Mouse (Mus musculus) midbrain, embryonic 14.5 days (tissue): ENCODE data around the gene Prps1. TPM values are rescaled to one million over a fixed set of nuclear protein-coding genes. Genes with fewer than 3 reads are reported as not detected.

Experiments used
- ATAC-seq: fragments of 200-750 bp; cut with Nextera tagmentation; 2 replicates; pipeline ENCODE4 v1.8.0; 2017; ENCODE audit warnings: moderate number of reproducible peaks, moderate library complexity; ENCODE audit not compliant: low FRiP score, low TSS enrichment
- DNase-seq: peaks from one replicate; pipeline ENCODE4 v3.0.0-alpha.2; 2015
- H3K27ac ChIP-seq: fragments of 300-500 bp; sonication (generic); replicated peaks from 2 replicates; pipeline ENCODE4 v1.5.1; 2014; ENCODE audit warnings: mild to moderate bottlenecking, low read depth, low read length, moderate library complexity
- H3K27me3 ChIP-seq: fragments of 300-500 bp; sonication (generic); 2 replicates; pipeline ENCODE4 v1.6.1; 2014; ENCODE audit warnings: low read length, control low read depth, mixed read lengths; ENCODE audit not compliant: control insufficient read depth, insufficient read depth
- H3K36me3 ChIP-seq: fragments of 300-500 bp; sonication (generic); 2 replicates; pipeline ENCODE4 v1.6.1; 2014; ENCODE audit warnings: low read length, control low read depth; ENCODE audit not compliant: control insufficient read depth, insufficient read depth
- H3K4me1 ChIP-seq: fragments of 300-500 bp; sonication (generic); 2 replicates; pipeline ENCODE4 v1.6.1; 2014; ENCODE audit warnings: mild to moderate bottlenecking, antibody characterized with exemption, low read length, control low read depth; ENCODE audit not compliant: control insufficient read depth, insufficient read depth
- H3K4me2 ChIP-seq: fragments of 300-500 bp; sonication (generic); 2 replicates; pipeline ENCODE4 v1.6.1; 2014; ENCODE audit warnings: mild to moderate bottlenecking, low read length, moderate library complexity
- H3K4me3 ChIP-seq: fragments of 300-500 bp; sonication (generic); replicated peaks from 2 replicates; pipeline ENCODE4 v1.5.1; 2014; ENCODE audit warnings: low read depth, low read length
- H3K9ac ChIP-seq: fragments of 300-500 bp; sonication (generic); replicated peaks from 2 replicates; pipeline ENCODE4 v1.6.1; 2014; ENCODE audit warnings: mild to moderate bottlenecking, low read length, moderate library complexity
- H3K9me3 ChIP-seq: fragments of 300-500 bp; sonication (generic); 2 replicates; pipeline ENCODE4 v1.6.1; 2016; ENCODE audit warnings: low read length, control low read depth, mixed read lengths; ENCODE audit not compliant: control insufficient read depth
- WGBS: fragments of 180-500 bp; shearing (Covaris S2); extraction: QIAGEN DNeasy Blood & Tissue Kit; methylation state at CpG from one replicate; pipeline ENCODE4 v1.1.7; 2014; 5-methylcytosine and 5-hydroxymethylcytosine counted together
- polyA plus RNA-seq: library from polyadenylated mRNA; unstranded; fragments of >200 nt; fragmentation: Nextera tagmentation; extraction: Ambion mirVana; gene quantifications from 2 replicates; pipeline ENCODE4 v1.2.1, GENCODE M21; 2014

The Prps1 gene
- polyA plus RNA-seq, 1 experiment from 2014 or later = 85.8 TPM

- ATAC-seq = peak; percentile 84
- H3K36me3 ChIP-seq = no peaks in the 10 kb centered on the region
- H3K9me3 ChIP-seq = no peaks in the 10 kb centered on the region
- no peaks in the 10 kb centered on the region for H3K4me1 ChIP-seq
- no peaks in the 10 kb centered on the region for H3K27me3 ChIP-seq
- H3K27ac ChIP-seq = no peak overlapping the region
- peak; percentile 64 for DNase-seq
- peak overlapping the region; percentile 42 for H3K4me2 ChIP-seq
- no peak overlapping the region for H3K4me3 ChIP-seq
- H3K9ac ChIP-seq = no peak overlapping the region
- 31% methylated on average over 25 of the region's 25 CpGs for WGBS
Measured at GRCm38 (mm10) chrX:140520146-140521102, 64.0 kb downstream of the Prps1 start.

GRCm38 (mm10) chrX:140522071-140522765 lies 65.8 kb downstream of the Prps1 start:
- Histone ChIP-seq H3K9ac (no peak overlapping the region), H3K4me1 (no peaks in the 10 kb centered on the region), H3K27ac (no peak overlapping the region), H3K9me3 (no peaks in the 10 kb centered on the region), H3K4me2 (no peak overlapping the region), H3K4me3 (no peak overlapping the region), H3K36me3 (no peaks in the 10 kb centered on the region), H3K27me3 (no peaks in the 10 kb centered on the region)
- DNase-seq = no peak
- no peak for ATAC-seq
- WGBS = 76% methylated on average over 14 of the region's 14 CpGs

GRCm38 (mm10) chrX:140524231-140524630 lies 67.8 kb downstream of the Prps1 start:
- Histone ChIP-seq H3K36me3 (no peaks in the 10 kb centered on the region), H3K4me2 (no peak overlapping the region), H3K9me3 (no peaks in the 10 kb centered on the region), H3K27ac (no peak overlapping the region), H3K4me1 (no peaks in the 10 kb centered on the region), H3K9ac (no peak overlapping the region), H3K27me3 (no peaks in the 10 kb centered on the region), H3K4me3 (no peak overlapping the region)
- no peak for ATAC-seq
- no peak for DNase-seq
- 91% methylated on average over 5 of the region's 5 CpGs for WGBS

Other genes starting within 250 kb of the Prps1 start
- gene Frmpd3, start 114.3 kb upstream of the Prps1 start, polyA plus RNA-seq = 3.6 and 3.7 TPM in 2 replicates
- 106 and 127 TPM in 2 replicates for gene Tsc22d3, start 144.0 kb downstream of the Prps1 start, polyA plus RNA-seq
- 9.7 and 11.0 TPM in 2 replicates for gene Mid2, start 208.0 kb downstream of the Prps1 start, polyA plus RNA-seq